Mouse (Mus musculus) lung, adult 2 months (tissue): ENCODE results near the gene Mok.

Experiments used
- CTCF ChIP-seq: fragments of 200-500 bp; IDR thresholded peaks from 2 replicates; pipeline ENCODE4 v1.5.1; 2011; ENCODE audit warnings: mild to moderate bottlenecking, low read length, control low read depth; ENCODE audit not compliant: insufficient read depth
- POLR2A ChIP-seq: fragments of 200-500 bp; IDR thresholded peaks from 2 replicates; pipeline ENCODE4 v1.6.1; 2011; ENCODE audit warnings: low read depth, mild to moderate bottlenecking, control low read depth, low read length, borderline replicate concordance; ENCODE audit errors: extremely low read depth

GRCm38 (mm10) chr12:110850929-110851256 lies 10.2 kb upstream of the Mok start:
- TF ChIP-seq CTCF, result no peak
- TF ChIP-seq POLR2A, result no peak
